Mouse (Mus musculus): ENCODE measurements at regions not wholly inside any gene's neighbourhood (a gene's known extent, or its start where the extent isn't known, plus 50 kb on each side); places are given as distances from the start of the nearest gene placed in this dataset.

GRCm38 (mm10) chr11:24370198-24370860 lies 292.5 kb downstream of the Bcl11a start:
- H3K4me3 ChIP-seq (ENCODE audit: insufficient read depth, low read length): no peak overlapping the region
- TF ChIP-seq POLR2A (IDR thresholded peaks at IDR 0.05; ENCODE audit: low read depth, low read length) (no peak), CTCF (IDR thresholded peaks at IDR 0.05; ENCODE audit: borderline replicate concordance, insufficient read depth, low read length) (no peak)
- peaks cover 6% of the 10 kb centered on the region for H3K4me1 ChIP-seq (ENCODE audit: control insufficient read depth, insufficient read depth, low read length)
- H3K27ac ChIP-seq (ENCODE audit: insufficient read depth, low read length): no peak overlapping the region

GRCm38 (mm10) chr11:24370861-24371686 lies 293.2 kb downstream of the Bcl11a start:
- no peak overlapping the region for H3K27ac ChIP-seq (ENCODE audit: insufficient read depth, low read length)
- no peak overlapping the region for H3K4me3 ChIP-seq (ENCODE audit: insufficient read depth, low read length)
- no peak for TF ChIP-seq POLR2A (IDR thresholded peaks at IDR 0.05; ENCODE audit: low read depth, low read length)
- no peak for TF ChIP-seq CTCF (IDR thresholded peaks at IDR 0.05; ENCODE audit: borderline replicate concordance, insufficient read depth, low read length)
- H3K4me1 ChIP-seq (ENCODE audit: control insufficient read depth, insufficient read depth, low read length): peaks cover 6% of the 10 kb centered on the region

GRCm38 (mm10) chr11:24371687-24371950 lies 293.8 kb downstream of the Bcl11a start:
- Histone ChIP-seq H3K4me1 (ENCODE audit: control insufficient read depth, insufficient read depth, low read length) (peaks cover 6% of the 10 kb centered on the region), H3K4me3 (ENCODE audit: insufficient read depth, low read length) (no peak overlapping the region), H3K27ac (ENCODE audit: insufficient read depth, low read length) (no peak overlapping the region)
- TF ChIP-seq CTCF (IDR thresholded peaks at IDR 0.05; ENCODE audit: borderline replicate concordance, insufficient read depth, low read length): no peak
- TF ChIP-seq POLR2A (IDR thresholded peaks at IDR 0.05; ENCODE audit: low read depth, low read length): no peak

GRCm38 (mm10) chr11:24371963-24372362 lies 294.1 kb downstream of the Bcl11a start:
- no peak for TF ChIP-seq CTCF (IDR thresholded peaks at IDR 0.05; ENCODE audit: borderline replicate concordance, insufficient read depth, low read length)
- no peak for TF ChIP-seq POLR2A (IDR thresholded peaks at IDR 0.05; ENCODE audit: low read depth, low read length)
- H3K4me3 ChIP-seq (ENCODE audit: insufficient read depth, low read length): no peak overlapping the region
- peaks cover 6% of the 10 kb centered on the region for H3K4me1 ChIP-seq (ENCODE audit: control insufficient read depth, insufficient read depth, low read length)
- no peak overlapping the region for H3K27ac ChIP-seq (ENCODE audit: insufficient read depth, low read length)

GRCm38 (mm10) chr11:24372616-24373015 lies 294.8 kb downstream of the Bcl11a start:
- H3K4me3 ChIP-seq (ENCODE audit: insufficient read depth, low read length): no peak overlapping the region
- peaks cover 8% of the 10 kb centered on the region for H3K4me1 ChIP-seq (ENCODE audit: control insufficient read depth, insufficient read depth, low read length)
- TF ChIP-seq CTCF (IDR thresholded peaks at IDR 0.05; ENCODE audit: borderline replicate concordance, insufficient read depth, low read length): no peak
- TF ChIP-seq POLR2A (IDR thresholded peaks at IDR 0.05; ENCODE audit: low read depth, low read length): no peak
- H3K27ac ChIP-seq (ENCODE audit: insufficient read depth, low read length): peak overlapping the region; percentile 70

GRCm38 (mm10) chr11:24373301-24373700 lies 295.4 kb downstream of the Bcl11a start:
- peaks cover 8% of the 10 kb centered on the region for H3K4me1 ChIP-seq (ENCODE audit: control insufficient read depth, insufficient read depth, low read length)
- peak overlapping the region; percentile 70 for H3K27ac ChIP-seq (ENCODE audit: insufficient read depth, low read length)
- no peak for TF ChIP-seq CTCF (IDR thresholded peaks at IDR 0.05; ENCODE audit: borderline replicate concordance, insufficient read depth, low read length)
- TF ChIP-seq POLR2A (IDR thresholded peaks at IDR 0.05; ENCODE audit: low read depth, low read length): no peak
- H3K4me3 ChIP-seq (ENCODE audit: insufficient read depth, low read length): no peak overlapping the region

GRCm38 (mm10) chr11:24377530-24377929 lies 299.7 kb downstream of the Bcl11a start:
- Histone ChIP-seq H3K27ac (ENCODE audit: insufficient read depth, low read length) (no peak overlapping the region), H3K4me1 (ENCODE audit: control insufficient read depth, insufficient read depth, low read length) (peaks cover 5% of the 10 kb centered on the region), H3K4me3 (ENCODE audit: insufficient read depth, low read length) (no peak overlapping the region)
- no peak for TF ChIP-seq POLR2A (IDR thresholded peaks at IDR 0.05; ENCODE audit: low read depth, low read length)
- no peak for TF ChIP-seq CTCF (IDR thresholded peaks at IDR 0.05; ENCODE audit: borderline replicate concordance, insufficient read depth, low read length)

GRCm38 (mm10) chr11:24390578-24390977 lies 312.7 kb downstream of the Bcl11a start:
- TF ChIP-seq POLR2A (IDR thresholded peaks at IDR 0.05; ENCODE audit: low read depth, low read length) (no peak), CTCF (IDR thresholded peaks at IDR 0.05; ENCODE audit: borderline replicate concordance, insufficient read depth, low read length) (no peak)
- Histone ChIP-seq H3K27ac (ENCODE audit: insufficient read depth, low read length) (no peak overlapping the region), H3K4me1 (ENCODE audit: control insufficient read depth, insufficient read depth, low read length) (0 out of 2 replicates have a peak, but pooled peaks cover 2% of the 10 kb centered on the region), H3K4me3 (ENCODE audit: insufficient read depth, low read length) (no peak overlapping the region)

GRCm38 (mm10) chr11:24391385-24391784 lies 313.5 kb downstream of the Bcl11a start:
- TF ChIP-seq CTCF (IDR thresholded peaks at IDR 0.05; ENCODE audit: borderline replicate concordance, insufficient read depth, low read length) (no peak), POLR2A (IDR thresholded peaks at IDR 0.05; ENCODE audit: low read depth, low read length) (no peak)
- Histone ChIP-seq H3K4me1 (ENCODE audit: control insufficient read depth, insufficient read depth, low read length) (0 out of 2 replicates have a peak, but pooled peaks cover 2% of the 10 kb centered on the region), H3K27ac (ENCODE audit: insufficient read depth, low read length) (no peak overlapping the region), H3K4me3 (ENCODE audit: insufficient read depth, low read length) (no peak overlapping the region)

GRCm38 (mm10) chr11:24395478-24395877 lies 317.6 kb downstream of the Bcl11a start:
- TF ChIP-seq POLR2A (IDR thresholded peaks at IDR 0.05; ENCODE audit: low read depth, low read length) (no peak), CTCF (IDR thresholded peaks at IDR 0.05; ENCODE audit: borderline replicate concordance, insufficient read depth, low read length) (no peak)

More at GRCm38 (mm10) chr11:24395478-24395877, 317.6 kb downstream of the Bcl11a start:
- Histone ChIP-seq H3K4me1 (ENCODE audit: control insufficient read depth, insufficient read depth, low read length) (0 out of 2 replicates have a peak, but pooled peaks cover 2% of the 10 kb centered on the region), H3K4me3 (ENCODE audit: insufficient read depth, low read length) (no peak overlapping the region), H3K27ac (ENCODE audit: insufficient read depth, low read length) (no peak overlapping the region)

Measured in embryonic fibroblast, embryonic 13.5 days (primary cell).